Comparison of ENCODE assay signal across 15 mouse cellular contexts in genomic region chr19:32887190-32887589, GRCm38 (mm10).
"Had no signal": no experiment of that assay in that cellular context is flagged by ENCODE, and none has a peak within 500 bp of the region (broad histone marks: within the 10 kb centered on the region; RNA-seq: fewer than 3 reads in every experiment).

No protein-coding gene starts in this region.

- H3K4me3 ChIP-seq: layer of hippocampus, adult 2 months; limb, embryonic 13.5 days; megakaryocyte, embryonic 14.5 days had no signal

- H3K9me3 ChIP-seq: limb, embryonic 13.5 days; megakaryocyte, embryonic 14.5 days had no signal

- ATAC-seq: midbrain, embryonic 16.5 days had no signal

- H3K9ac ChIP-seq: limb, embryonic 13.5 days; liver, embryonic 14.5 days had no signal

- H3K4me2 ChIP-seq: limb, embryonic 13.5 days; midbrain, embryonic 11.5 days had no signal

- H3K36me3 ChIP-seq: limb, embryonic 13.5 days had no signal

- H3K27ac ChIP-seq: layer of hippocampus, adult 2 months; limb, embryonic 13.5 days; liver, embryonic 14.5 days had no signal

- DNase-seq: kidney, adult 18-20 months; kidney, postnatal 10 days; kidney, postnatal 4 days; left cerebral cortex, postnatal 4 days; lung, adult 18-20 months; lung, postnatal 36 days; right cerebral cortex, postnatal 14 days; thymus, adult 18-20 months; thymus, postnatal 25 days had no signal
